In the genomic region with DNA sequence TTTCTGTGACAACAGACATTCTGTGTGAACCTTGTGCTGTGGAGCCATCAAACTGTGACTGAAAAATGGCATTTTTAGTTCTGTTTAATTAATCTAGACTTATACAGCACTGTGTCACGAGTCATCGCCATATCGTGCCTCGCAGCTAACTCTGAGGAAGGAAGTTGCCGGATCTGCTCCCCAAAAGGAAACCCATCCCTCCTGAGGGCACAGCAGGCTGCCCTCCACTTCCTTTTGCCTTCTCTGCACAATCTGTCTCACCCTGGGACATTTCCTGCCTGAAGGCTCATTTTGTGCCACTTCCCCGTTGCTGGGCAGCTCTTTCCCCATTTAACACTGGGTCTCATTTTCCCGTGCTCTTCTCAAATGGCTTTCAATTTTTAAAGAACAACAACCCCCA, we compare ENCODE assay signal across 9 mouse cellular contexts. TPM values are rescaled to one million over a fixed set of nuclear protein-coding genes. Genes with fewer than 3 reads are reported as not detected.
DNase-seq lines count a peak whose midpoint lies in the region; ATAC-seq and TF ChIP-seq lines count a peak whose summit lies in the region.
"Had no signal": no experiment of that assay in that cellular context is flagged by ENCODE, and none has a peak within 500 bp of the region (broad histone marks: within the 10 kb centered on the region; RNA-seq: fewer than 3 reads in every experiment).

No protein-coding gene starts in this region.

- TF ChIP-seq CTCF in heart, adult 2 months (IDR thresholded peaks at IDR 0.05), result no peak

- H3K27me3 ChIP-seq in heart, adult 2 months (ENCODE audit: control insufficient read depth, insufficient read depth, low read length), result no peaks in the 10 kb centered on the region
- H3K27me3 ChIP-seq in midbrain, embryonic 15.5 days (replicated peaks), result no peaks in the 10 kb centered on the region

- H3K4me2 ChIP-seq in midbrain, embryonic 15.5 days, result no peak overlapping the region

- H3K9me3 ChIP-seq in midbrain, embryonic 15.5 days, result no peaks in the 10 kb centered on the region

- intact Hi-C loops in heart, adult 2 months (cut with DNase I), result no loop called here

- H3K4me1 ChIP-seq in heart, adult 2 months (ENCODE audit: control insufficient read depth, insufficient read depth, low read length), result peaks cover 30% of the 10 kb centered on the region
- peaks cover 40% of the 10 kb centered on the region for H3K4me1 ChIP-seq in brown adipose tissue, adult 24 weeks (ENCODE audit: control insufficient read depth, insufficient read depth, insufficient read length, low read length)
- H3K4me1 ChIP-seq in midbrain, embryonic 15.5 days, result peaks cover 19% of the 10 kb centered on the region

- peak overlapping the region; percentile 44; the same call in 1 of the 2 replicates for H3K9ac ChIP-seq in heart, adult 2 months (ENCODE audit: low read depth, low read length)
- no peak overlapping the region for H3K9ac ChIP-seq in midbrain, embryonic 15.5 days

- WGBS in heart, adult 2 months, result 32% methylated on average over 7 of the region's 7 CpGs
- 85% methylated on average over 7 of the region's 7 CpGs for WGBS in midbrain, embryonic 15.5 days

- TF ChIP-seq POLR2A in heart, adult 2 months (IDR thresholded peaks at IDR 0.05; ENCODE audit: insufficient read depth, low read depth, low read length), result peak; percentile 51; the same call in 1 of the 2 replicates

- H3K36me3 ChIP-seq in heart, adult 2 months (ENCODE audit: control insufficient read depth, insufficient read depth, low read length), result peaks cover 16% of the 10 kb centered on the region
- H3K36me3 ChIP-seq in midbrain, embryonic 15.5 days (replicated peaks), result no peaks in the 10 kb centered on the region

- peak overlapping the region; percentile 19; the same call in 1 of the 2 replicates for H3K4me3 ChIP-seq in heart, adult 2 months
- peak overlapping the region; percentile 15; the same call in 1 of the 2 replicates for H3K4me3 ChIP-seq in brown adipose tissue, adult 24 weeks (ENCODE audit: insufficient read depth, low read depth, low read length)
- H3K4me3 ChIP-seq in midbrain, embryonic 15.5 days, result no peak overlapping the region

- ATAC-seq in cerebellum, adult (ENCODE audit: insufficient number of reproducible peaks, low FRiP score, low TSS enrichment), result no peak
- no peak for ATAC-seq in midbrain, embryonic 15.5 days (replicated peaks)

- H3K79me2 ChIP-seq in heart, adult 2 months (replicated peaks; ENCODE audit: control insufficient read depth, insufficient read depth, low read length), result peaks cover 2% of the 10 kb centered on the region; the same call in 1 of the 2 replicates

- peak; percentile 63 to 79 for DNase-seq in heart, adult 2 months
- DNase-seq in heart, adult 8-10 months (ENCODE audit: low spot score), result no peak
- DNase-seq in kidney, adult 9 months, result peak; percentile 63
- DNase-seq in lung, postnatal 10 days, result peak; percentile 74
- no peak for DNase-seq in embryo, embryonic 11 days

- peak; percentile 92 for TF ChIP-seq EP300 in heart, adult 2 months (IDR thresholded peaks at IDR 0.05; ENCODE audit: insufficient read depth, low read depth, low read length)

- H3K27ac ChIP-seq in heart, adult 2 months, result peak overlapping the region; percentile 96
- H3K27ac ChIP-seq in brown adipose tissue, adult 24 weeks (replicated peaks; ENCODE audit: low read depth, low read length), result peak overlapping the region; percentile 99
- H3K27ac ChIP-seq in midbrain, embryonic 15.5 days, result no peak overlapping the region

RNA-seq across cellular contexts. Expression of gene Txnip, which starts 6.9 kb away (rescaled TPM):
- total RNA-seq in heart, adult 2 months (2021), result 100 to 1,000 TPM; 276 to 338 TPM
- polyA plus RNA-seq in heart, adult 2 months (2012; rRNA removed), result 515 and 744 TPM in 2 replicates
- total RNA-seq in heart, adult 8-10 months (2022), result 100 to 1,000 TPM; 346 to 908 (median 654) TPM
- 1,091 and 1,303 TPM in 2 replicates for polyA plus RNA-seq in brown adipose tissue, adult 24 weeks (2012; ENCODE audit: insufficient read depth, insufficient read length, missing spikeins)
- polyA plus RNA-seq in midbrain, embryonic 15.5 days (2015; fragmentation: Nextera tagmentation; extraction: Ambion mirVana), result 52.0 TPM in 2 replicates

RNA-seq across cellular contexts. Expression of gene Gm16253, which starts 12.2 kb away (rescaled TPM):
- 1 to 10 TPM; 1.8 to 2.8 TPM for total RNA-seq in heart, adult 2 months (2021)
- not detected in 2 replicates for polyA plus RNA-seq in heart, adult 2 months (2012; rRNA removed)
- total RNA-seq in heart, adult 8-10 months (2022), result 1 to 10 TPM in 3 of 4 experiments, not detected in 1; 2.5 to 3.3 (median 3.2) TPM
- not detected in 2 replicates for polyA plus RNA-seq in brown adipose tissue, adult 24 weeks (2012; ENCODE audit: insufficient read depth, insufficient read length, missing spikeins)
- 1.1 and 2.1 TPM in 2 replicates for polyA plus RNA-seq in midbrain, embryonic 15.5 days (2015; fragmentation: Nextera tagmentation; extraction: Ambion mirVana)
- polyA plus RNA-seq: brain, embryonic 14.5 days had no signal

RNA-seq across cellular contexts. Expression of gene Polr3gl, which starts 29.3 kb away (rescaled TPM):
- total RNA-seq in heart, adult 2 months (2021), result 10 to 100 TPM; 24.3 to 35.0 TPM
- 20.1 and 21.9 TPM in 2 replicates for polyA plus RNA-seq in heart, adult 2 months (2012; rRNA removed)
- total RNA-seq in heart, adult 8-10 months (2022), result 10 to 100 TPM; 31.7 to 35.2 (median 34.7) TPM
- polyA plus RNA-seq in brown adipose tissue, adult 24 weeks (2012; ENCODE audit: insufficient read depth, insufficient read length, missing spikeins), result 39.0 and 72.4 TPM in 2 replicates
- polyA plus RNA-seq in midbrain, embryonic 15.5 days (2015; fragmentation: Nextera tagmentation; extraction: Ambion mirVana), result 35.7 and 36.9 TPM in 2 replicates

RNA-seq across cellular contexts. Expression of gene Ankrd34a, which starts 31.8 kb away (rescaled TPM):
- total RNA-seq in heart, adult 2 months (2021), result 1 to 10 TPM; 1.3 to 2.4 TPM
- polyA plus RNA-seq in heart, adult 2 months (2012; rRNA removed), result 2.1 and 3.1 TPM in 2 replicates
- 1 to 10 TPM; 1.1 to 2.5 (median 2.0) TPM for total RNA-seq in heart, adult 8-10 months (2022)
- not detected in 2 replicates for polyA plus RNA-seq in brown adipose tissue, adult 24 weeks (2012; ENCODE audit: insufficient read depth, insufficient read length, missing spikeins)
- polyA plus RNA-seq in midbrain, embryonic 15.5 days (2015; fragmentation: Nextera tagmentation; extraction: Ambion mirVana), result 15.0 and 16.7 TPM in 2 replicates

RNA-seq across cellular contexts. Expression of gene Lix1l, which starts 36.3 kb away (rescaled TPM):
- total RNA-seq in heart, adult 2 months (2021), result 10 to 100 TPM; 24.7 to 25.3 TPM
- 25.2 and 39.9 TPM in 2 replicates for polyA plus RNA-seq in heart, adult 2 months (2012; rRNA removed)
- 10 to 100 TPM; 20.9 to 31.1 (median 25.8) TPM for total RNA-seq in heart, adult 8-10 months (2022)
- 10.0 and 11.0 TPM in 2 replicates for polyA plus RNA-seq in brown adipose tissue, adult 24 weeks (2012; ENCODE audit: insufficient read depth, insufficient read length, missing spikeins)
- 3.9 and 4.5 TPM in 2 replicates for polyA plus RNA-seq in midbrain, embryonic 15.5 days (2015; fragmentation: Nextera tagmentation; extraction: Ambion mirVana)

Comparison
In these comparisons a context has a peak if more than half of its experiments do, and no peak if none do; other contexts are left out.
1. DNase-seq: peak in heart, adult 2 months (2 of 2), kidney, adult 9 months (single experiment) and lung, postnatal 10 days (single experiment); none in heart, adult 8-10 months (single experiment) and embryo, embryonic 11 days (single experiment).